Mouse (Mus musculus) embryonic fibroblast, embryonic 13.5 days (primary cell): ENCODE data around the gene Gstz1.
"Not testable (repeated sequence)": the region's sequence is repeated elsewhere in the genome, so short reads cannot be mapped to it uniquely, and the experiment has no call there.

Experiments used
- CTCF ChIP-seq: IDR thresholded peaks from 2 replicates; pipeline ENCODE4 v1.5.1; 2011; ENCODE audit warnings: mild to moderate bottlenecking, control low read depth, low read length, moderate library complexity, borderline replicate concordance; ENCODE audit not compliant: insufficient read depth
- POLR2A ChIP-seq: IDR thresholded peaks from 2 replicates; pipeline ENCODE4 v1.6.1; 2011; ENCODE audit warnings: low read depth, mild to moderate bottlenecking, control low read depth, low read length, moderate library complexity

GRCm38 (mm10) chr12:87154448-87154847 is 7.5 kb downstream of the Gstz1 start:
- not testable (repeated sequence) for TF ChIP-seq POLR2A, CTCF
